Mouse (Mus musculus) spleen, postnatal 10 days (tissue): ENCODE results near the gene Cdc42se2.

ENCODE experiments used
- DNase-seq, 2 experiments: peaks; one replicate each; pipeline ENCODE4 v3.0.0; 2021 to 2022; ENCODE audit warnings: low spot score in 2 of 2

Cdc42se2 gene

DNA sequence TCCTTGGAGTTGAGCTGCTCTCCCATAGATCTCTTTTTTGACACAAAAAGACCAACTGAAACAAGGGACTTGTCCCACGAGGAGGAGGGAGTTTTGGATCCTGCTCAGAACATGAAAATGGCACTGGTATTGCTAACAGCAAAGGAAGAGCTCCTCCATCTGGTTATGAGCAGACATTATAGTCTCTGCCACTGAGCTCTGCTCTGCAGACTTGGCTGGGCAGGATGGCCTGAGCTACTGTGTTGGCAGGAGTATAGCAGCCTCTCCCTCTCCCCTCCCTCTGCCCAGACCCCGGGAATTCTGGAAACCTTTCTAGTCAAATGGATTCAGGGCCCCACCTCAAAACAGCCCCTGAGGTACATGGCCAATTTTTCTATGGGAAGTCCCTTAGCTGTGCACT lies 77.8 kb downstream of the Cdc42se2 start:
- DNase-seq: no peak

GRCm38 (mm10) chr11:54708153-54708552 lies 79.3 kb downstream of the Cdc42se2 start:
- DNase-seq: no peak

- peak; percentile 60 to 86 for DNase-seq
Observed at GRCm38 (mm10) chr11:54703306-54703705, 84.2 kb downstream of the Cdc42se2 start.

GRCm38 (mm10) chr11:54701848-54702247 lies 85.6 kb downstream of the Cdc42se2 start:
- no peak for DNase-seq

DNA sequence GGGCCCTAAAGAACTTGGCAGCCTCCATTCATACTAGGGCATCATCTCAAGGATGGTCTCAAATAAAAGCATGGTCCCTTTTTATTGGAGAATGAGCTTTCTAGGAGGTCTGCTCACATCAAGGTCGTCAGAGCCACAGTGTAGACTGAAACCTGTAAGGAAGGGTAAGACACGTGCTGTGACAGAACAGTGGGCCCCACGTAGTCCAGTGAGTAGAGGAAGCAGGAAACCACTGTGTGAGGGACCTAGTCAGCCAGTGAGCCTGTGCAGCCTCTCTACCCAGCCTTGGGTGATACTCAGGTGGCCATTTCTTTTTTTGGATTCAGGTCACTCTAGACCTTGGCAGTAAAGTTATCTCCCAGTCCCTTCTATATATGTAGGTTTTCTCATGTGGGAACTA lies 87.5 kb downstream of the Cdc42se2 start:
- DNase-seq: no peak

DNA sequence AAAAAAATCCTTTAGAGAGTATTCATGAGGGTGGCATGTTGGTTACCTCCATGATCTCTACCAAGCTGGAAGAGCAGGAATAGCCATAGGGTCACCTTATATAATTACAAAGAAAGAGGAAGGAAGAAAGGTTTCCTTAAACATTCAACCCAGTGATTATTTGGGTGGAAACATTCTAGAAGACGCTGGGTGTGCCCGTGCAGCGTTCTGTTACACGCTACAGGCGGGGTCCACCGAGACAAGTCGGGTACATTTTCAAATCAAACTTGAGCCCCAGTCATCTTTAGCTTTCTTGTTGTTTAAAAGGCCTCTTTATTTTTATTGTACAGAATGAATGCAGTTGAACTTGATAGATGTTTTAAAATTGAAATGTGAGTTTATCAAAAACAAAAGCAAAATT lies 88.8 kb downstream of the Cdc42se2 start:
- no peak for DNase-seq

- DNase-seq: no peak
Observed at GRCm38 (mm10) chr11:54697611-54698010, 89.9 kb downstream of the Cdc42se2 start.

DNA sequence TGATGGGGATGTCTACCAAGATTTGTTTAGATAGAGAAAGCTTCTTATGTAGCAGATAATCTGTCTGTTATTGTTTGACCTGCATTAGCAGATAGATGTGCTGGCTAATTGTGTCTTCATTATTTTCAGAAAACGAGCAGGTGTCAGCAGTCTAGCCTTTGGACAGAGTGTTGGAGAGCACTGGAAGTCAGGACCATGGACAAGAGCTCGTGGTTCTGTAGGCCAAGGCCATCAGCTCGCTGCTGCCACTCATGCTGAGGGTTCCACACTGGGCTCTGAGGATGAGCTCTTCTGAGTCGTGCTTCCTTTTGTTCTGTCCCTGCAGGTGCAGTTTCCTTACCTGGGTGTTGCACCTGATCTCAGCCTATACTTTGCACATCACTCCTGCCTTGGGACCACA lies 91.5 kb downstream of the Cdc42se2 start:
- DNase-seq: peak in 1 of 2 experiments; percentile 39

GRCm38 (mm10) chr11:54694291-54694690 lies 93.2 kb downstream of the Cdc42se2 start:
- no peak for DNase-seq

DNA sequence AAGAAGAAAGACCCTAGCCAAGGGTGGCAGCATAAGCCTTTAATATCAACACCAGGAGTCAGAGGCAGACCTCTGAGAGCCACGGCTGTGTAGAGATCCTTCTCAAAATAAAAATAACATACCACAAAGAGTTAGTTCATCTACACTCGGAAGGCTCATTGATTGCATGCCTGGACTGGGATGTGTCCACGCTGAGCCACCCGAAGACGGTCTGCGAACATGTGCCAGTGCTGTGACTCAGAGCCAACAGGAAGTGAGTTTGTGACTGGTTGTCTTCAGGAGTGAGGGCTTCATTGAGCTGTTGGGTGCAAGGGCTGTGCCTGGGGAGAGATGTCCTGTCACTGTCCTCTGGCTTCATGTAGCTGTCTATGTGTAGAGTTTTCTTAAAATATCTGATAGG lies 93.8 kb downstream of the Cdc42se2 start:
- DNase-seq: no peak

GRCm38 (mm10) chr11:54691179-54691578 lies 96.3 kb downstream of the Cdc42se2 start:
- DNase-seq: peak in 1 of 2 experiments; percentile 28

GRCm38 (mm10) chr11:54690171-54690570 lies 97.3 kb downstream of the Cdc42se2 start:
- DNase-seq: no peak

- DNase-seq: no peak
Observed at GRCm38 (mm10) chr11:54684831-54685230, 102.6 kb downstream of the Cdc42se2 start.

DNA sequence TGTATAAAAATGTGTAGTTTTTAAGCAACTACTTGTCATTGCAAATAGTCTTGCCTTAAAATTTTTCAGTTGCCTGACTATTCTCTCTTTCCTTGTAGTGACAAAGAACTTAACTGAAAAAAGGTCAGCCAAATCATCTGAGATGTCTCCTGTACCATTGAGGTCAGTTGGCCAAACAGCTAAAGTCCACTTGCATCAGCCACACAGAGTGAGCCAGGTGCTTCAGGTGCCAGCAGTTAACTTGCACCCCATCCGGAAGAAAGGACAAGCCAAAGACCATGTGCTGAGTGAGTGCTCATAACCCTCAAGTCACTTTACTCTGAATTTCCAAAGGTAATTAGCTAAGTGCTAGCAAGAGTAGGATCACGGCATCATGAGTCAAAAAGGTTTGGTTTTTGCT lies 108.3 kb downstream of the Cdc42se2 start:
- no peak for DNase-seq

- no peak for DNase-seq
Observed at GRCm38 (mm10) chr11:54675792-54676489, 111.5 kb downstream of the Cdc42se2 start.

DNA sequence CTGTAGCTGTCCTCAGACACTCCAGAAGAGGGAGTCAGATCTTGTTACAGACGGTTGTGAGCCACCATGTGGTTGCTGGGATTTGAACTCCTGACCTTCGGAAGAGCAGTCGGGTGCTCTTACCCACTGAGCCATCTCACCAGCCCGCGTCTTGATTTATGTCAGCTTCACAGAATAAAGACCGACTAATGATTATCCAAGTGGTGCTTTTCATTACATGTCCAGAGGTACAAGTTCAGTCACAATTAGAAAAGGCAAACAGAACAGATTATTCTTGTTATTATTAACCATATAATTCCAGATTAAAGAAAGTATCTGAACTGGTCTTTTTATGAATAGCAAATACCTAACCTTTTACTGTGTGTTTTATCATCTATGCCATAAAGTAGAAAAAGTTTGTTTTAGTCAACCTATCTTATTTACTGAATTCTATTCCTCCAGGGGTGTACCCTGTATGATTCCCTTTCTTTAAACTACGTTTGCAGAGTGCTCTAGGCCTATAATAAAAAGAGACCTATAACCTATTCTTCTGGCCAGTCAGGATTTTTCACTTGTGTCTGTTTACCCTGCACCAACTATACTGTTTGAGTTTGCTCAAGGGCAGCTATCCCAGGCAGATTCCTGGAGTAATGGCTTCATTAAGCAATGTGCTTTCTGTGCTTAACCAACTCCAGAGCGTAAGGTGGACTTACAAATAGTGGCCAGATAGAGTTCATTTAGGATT lies 113.7 kb downstream of the Cdc42se2 start:
- DNase-seq: no peak
